Comparison of ENCODE assay signal across 13 mouse cellular contexts in genomic region chr5:140034300-140035024, GRCm38 (mm10).
DNase-seq lines count a peak whose midpoint lies in the region; ATAC-seq and TF ChIP-seq lines count a peak whose summit lies in the region.
"Had no signal": no experiment of that assay in that cellular context is flagged by ENCODE, and none has a peak within 500 bp of the region (broad histone marks: within the 10 kb centered on the region; RNA-seq: fewer than 3 reads in every experiment).

No protein-coding gene starts in this region.

- ATAC-seq in kidney, embryonic 14.5 days (ENCODE audit: low FRiP score, low TSS enrichment): no peak
- ATAC-seq in liver, embryonic 14.5 days (ENCODE audit: insufficient read depth): peak; percentile 91
- peak; percentile 48; the same call in 1 of the 2 replicates for ATAC-seq in stomach, embryonic 16.5 days (ENCODE audit: insufficient read depth, low FRiP score)
- ATAC-seq in forebrain, embryonic 11.5 days (replicated peaks; ENCODE audit: low FRiP score): no peak
- ATAC-seq: forebrain, embryonic 14.5 days; lung, postnatal 0 days had no signal

- no peak overlapping the region for H3K4me2 ChIP-seq in kidney, embryonic 14.5 days (replicated peaks; ENCODE audit: low read depth, low read length)
- peak overlapping the region; percentile 33 for H3K4me2 ChIP-seq in liver, embryonic 14.5 days (ENCODE audit: low read depth)
- no peak overlapping the region for H3K4me2 ChIP-seq in stomach, embryonic 16.5 days (ENCODE audit: low read depth, low read length)
- no peak overlapping the region for H3K4me2 ChIP-seq in forebrain, embryonic 11.5 days (ENCODE audit: low read depth, low read length, severe bottlenecking)
- H3K4me2 ChIP-seq: heart, embryonic 15.5 days had no signal

- WGBS in kidney, embryonic 14.5 days: 73% methylated on average over 5 of the region's 5 CpGs
- WGBS in liver, embryonic 14.5 days (ENCODE audit: insufficient replicate concordance): 54% methylated on average over 5 of the region's 5 CpGs
- WGBS in stomach, embryonic 16.5 days: 68% methylated on average over 5 of the region's 5 CpGs
- WGBS in midbrain, embryonic 10.5 days: 95% methylated on average over 5 of the region's 5 CpGs
- WGBS in forebrain, embryonic 11.5 days: 97% methylated on average over 5 of the region's 5 CpGs

- no peak overlapping the region for H3K4me3 ChIP-seq in kidney, embryonic 14.5 days (ENCODE audit: low read length)
- no peak overlapping the region for H3K4me3 ChIP-seq in liver, embryonic 14.5 days (ENCODE audit: insufficient read depth in 1 of 2, low read depth in 2 of 2, low read length in 2 of 2)
- no peak overlapping the region for H3K4me3 ChIP-seq in stomach, embryonic 16.5 days (replicated peaks; ENCODE audit: low read length)
- no peak overlapping the region for H3K4me3 ChIP-seq in midbrain, embryonic 10.5 days
- H3K4me3 ChIP-seq in forebrain, embryonic 11.5 days (ENCODE audit: low read depth, low read length): no peak overlapping the region
- H3K4me3 ChIP-seq: embryonic facial prominence, embryonic 10.5 days; heart, embryonic 15.5 days had no signal

- H3K9ac ChIP-seq in kidney, embryonic 14.5 days (ENCODE audit: low read depth, low read length): no peak overlapping the region
- peak overlapping the region; percentile 1 for H3K9ac ChIP-seq in liver, embryonic 14.5 days (replicated peaks)
- H3K9ac ChIP-seq in stomach, embryonic 16.5 days (ENCODE audit: low read length): no peak overlapping the region
- no peak overlapping the region for H3K9ac ChIP-seq in forebrain, embryonic 11.5 days (ENCODE audit: low read length)
- H3K9ac ChIP-seq: heart, embryonic 15.5 days had no signal

- H3K27ac ChIP-seq in kidney, embryonic 14.5 days (ENCODE audit: low read depth, low read length): no peak overlapping the region
- H3K27ac ChIP-seq in liver, embryonic 14.5 days: peak overlapping the region; percentile 90
- H3K27ac ChIP-seq in stomach, embryonic 16.5 days (ENCODE audit: low read length): no peak overlapping the region
- no peak overlapping the region for H3K27ac ChIP-seq in midbrain, embryonic 10.5 days (replicated peaks)
- no peak overlapping the region for H3K27ac ChIP-seq in forebrain, embryonic 11.5 days (ENCODE audit: low read depth, low read length)
- H3K27ac ChIP-seq: embryonic facial prominence, embryonic 10.5 days; heart, embryonic 15.5 days had no signal

- DNase-seq in kidney, adult 11 months: peak; percentile 70
- peak; percentile 55 for DNase-seq in kidney, adult 9 months
- DNase-seq in liver, embryonic 14.5 days (ENCODE audit: low read depth in 3 of 3, low spot score in 3 of 3): peak; percentile 82 to 84 (median 82)
- no peak for DNase-seq in heart, postnatal 36 days
- no peak for DNase-seq in midbrain, embryonic 10.5 days (ENCODE audit: low spot score)
- DNase-seq in forebrain, embryonic 11.5 days (ENCODE audit: low spot score): no peak
- DNase-seq: gastrocnemius, postnatal 14 days had no signal

- H3K9me3 ChIP-seq in kidney, embryonic 14.5 days (ENCODE audit: control insufficient read depth, low read length): no peaks in the 10 kb centered on the region
- H3K9me3 ChIP-seq in liver, embryonic 14.5 days (ENCODE audit: control insufficient read depth, low read length): no peaks in the 10 kb centered on the region
- no peaks in the 10 kb centered on the region for H3K9me3 ChIP-seq in stomach, embryonic 16.5 days (replicated peaks; ENCODE audit: control insufficient read depth, low read length)
- no peaks in the 10 kb centered on the region for H3K9me3 ChIP-seq in midbrain, embryonic 10.5 days (replicated peaks)
- H3K9me3 ChIP-seq in forebrain, embryonic 11.5 days (ENCODE audit: control insufficient read depth, low read length): no peaks in the 10 kb centered on the region
- H3K9me3 ChIP-seq: embryonic facial prominence, embryonic 10.5 days; heart, embryonic 15.5 days had no signal

- intact Hi-C loops in heart, postnatal 36 days (cut with DNase I): no loop called here

- no peaks in the 10 kb centered on the region for H3K27me3 ChIP-seq in kidney, embryonic 14.5 days (ENCODE audit: control insufficient read depth, insufficient read depth, low read length)
- H3K27me3 ChIP-seq in liver, embryonic 14.5 days (ENCODE audit: control insufficient read depth, insufficient read depth, low read length): no peaks in the 10 kb centered on the region
- H3K27me3 ChIP-seq in stomach, embryonic 16.5 days (ENCODE audit: control insufficient read depth, insufficient read depth, low read length): no peaks in the 10 kb centered on the region
- no peaks in the 10 kb centered on the region; the same call in 1 of the 2 replicates for H3K27me3 ChIP-seq in midbrain, embryonic 10.5 days (ENCODE audit: low read depth, poor library complexity, severe bottlenecking)
- no peaks in the 10 kb centered on the region for H3K27me3 ChIP-seq in forebrain, embryonic 11.5 days (ENCODE audit: control insufficient read depth, insufficient read depth, low read length)
- H3K27me3 ChIP-seq: heart, embryonic 15.5 days had no signal

- H3K36me3 ChIP-seq in kidney, embryonic 14.5 days (ENCODE audit: control insufficient read depth, insufficient read depth, low read length): no peaks in the 10 kb centered on the region
- no peaks in the 10 kb centered on the region for H3K36me3 ChIP-seq in liver, embryonic 14.5 days (replicated peaks; ENCODE audit: control insufficient read depth, insufficient read depth, low read depth)
- no peaks in the 10 kb centered on the region for H3K36me3 ChIP-seq in stomach, embryonic 16.5 days (ENCODE audit: control insufficient read depth, insufficient read depth, low read length)
- H3K36me3 ChIP-seq in midbrain, embryonic 10.5 days: peaks cover 3% of the 10 kb centered on the region; the same call in 1 of the 2 replicates
- H3K36me3 ChIP-seq in forebrain, embryonic 11.5 days (ENCODE audit: control insufficient read depth, insufficient read depth, low read length): no peaks in the 10 kb centered on the region
- H3K36me3 ChIP-seq: embryonic facial prominence, embryonic 10.5 days; heart, embryonic 15.5 days had no signal

- H3K4me1 ChIP-seq in kidney, embryonic 14.5 days (ENCODE audit: control insufficient read depth, insufficient read depth, low read length): peaks cover 12% of the 10 kb centered on the region
- peaks cover 21 to 24% of the 10 kb centered on the region in 2 experiments for H3K4me1 ChIP-seq in liver, embryonic 14.5 days (replicated peaks; ENCODE audit: control insufficient read depth in 2 of 2, insufficient read depth in 2 of 2, low read length in 1 of 2)
- H3K4me1 ChIP-seq in stomach, embryonic 16.5 days (ENCODE audit: control insufficient read depth, insufficient read depth, low read length): no peaks in the 10 kb centered on the region; the same call in 1 of the 2 replicates
- H3K4me1 ChIP-seq in midbrain, embryonic 10.5 days: peaks cover 10% of the 10 kb centered on the region
- no peaks in the 10 kb centered on the region for H3K4me1 ChIP-seq in forebrain, embryonic 11.5 days (replicated peaks; ENCODE audit: control insufficient read depth, insufficient read depth, low read length)
- H3K4me1 ChIP-seq: heart, embryonic 15.5 days had no signal

- peak; percentile 97 for TF ChIP-seq EP300 in liver, embryonic 14.5 days (IDR thresholded peaks at IDR 0.05; ENCODE audit: low read depth)

- no peak for TF ChIP-seq CTCF in liver, embryonic 14.5 days (IDR thresholded peaks at IDR 0.05; ENCODE audit: low read depth)

Comparison
In these comparisons a context has a peak if more than half of its experiments do, and no peak if none do; other contexts are left out.
1. DNase-seq: peak in kidney, adult 11 months (single experiment), kidney, adult 9 months (single experiment) and liver, embryonic 14.5 days (3 of 3); none in heart, postnatal 36 days (0 of 2), midbrain, embryonic 10.5 days (single experiment) and forebrain, embryonic 11.5 days (single experiment).
2. ATAC-seq: peak in liver, embryonic 14.5 days (single experiment) and stomach, embryonic 16.5 days (single experiment); none in kidney, embryonic 14.5 days (single experiment) and forebrain, embryonic 11.5 days (single experiment).